Mouse (Mus musculus) embryonic stem cell, embryonic (primary cell): ENCODE results near the gene Mrpl30.

Source experiments
- CTCF ChIA-PET, 4 experiments: fragments of 300-600 bp in 2 of 4; fragments of 350-600 bp in 2 of 4; sonication (Branson Sonifier 250); formaldehyde crosslinking; loops; one replicate each; lab custom pipeline; 2022; ENCODE audit warnings: inconsistent platforms in 2 of 4; lab: Charles Lee
- POLR2A ChIA-PET, 4 experiments: fragments of 300-600 bp in 2 of 4; fragments of 350-600 bp in 2 of 4; sonication (Branson Sonifier 250); formaldehyde crosslinking; loops; one replicate each; lab custom pipeline; 2022; ENCODE audit warnings: antibody characterized with exemption in 4 of 4, inconsistent platforms in 1 of 4; lab: Charles Lee

Gene Mrpl30

DNA sequence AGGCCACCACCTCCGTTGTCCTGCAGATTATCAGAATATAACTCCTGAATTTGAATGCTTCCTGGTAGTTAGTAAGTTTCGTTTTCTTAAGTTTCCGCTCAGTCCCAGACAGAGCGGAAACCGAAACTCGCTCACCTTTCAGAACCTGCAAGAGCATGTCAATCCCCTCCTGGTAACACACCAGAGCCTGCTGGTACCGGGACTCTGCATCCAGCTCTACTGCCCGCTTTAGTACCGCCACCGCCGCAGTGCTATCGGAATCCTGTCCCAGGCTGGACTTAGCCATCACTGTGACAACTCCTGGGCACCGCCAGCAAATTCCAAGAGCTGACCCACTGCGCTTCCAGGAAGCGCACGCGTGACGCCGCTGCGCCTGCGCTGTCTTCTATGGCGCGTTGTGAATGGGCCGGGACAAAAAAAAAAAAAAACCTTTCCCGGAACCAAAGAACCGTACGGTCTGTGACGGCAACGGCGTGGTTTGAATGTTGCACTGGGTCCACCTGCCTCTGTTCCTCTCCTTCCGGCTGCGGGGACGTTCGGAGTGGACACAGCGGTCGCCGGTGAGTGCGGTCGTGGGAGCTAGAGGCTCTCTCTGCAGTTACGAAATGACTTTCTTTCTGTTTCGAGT is at the start of gene Mrpl30, which contains the start of gene Mitd1:
Gene Mrpl30 (plus strand): TSS at position 453 of the 628 bp plus-strand sequence.
Gene Mitd1 (minus strand): TSS at position 387 of the 628 bp plus-strand sequence.
- POLR2A ChIA-PET, result interaction anchor here (0.7 to 4.1 kb wide), 28 partner anchors 8 to 906 kb away, joined by 3 to 29 read pairs (median 5); partner anchors contain the start of genes Coa5 (in 2 of the 4), Lipt1 (in 2 of the 4), Txndc9 (in 2 of the 4) and Unc50 (in 2 of the 4)
- CTCF ChIA-PET, result interaction anchor here in 2 of 4 experiments (0.7 to 1.0 kb wide), 5 partner anchors 9 to 880 kb away, joined by 3 to 6 read pairs (median 4); no protein-coding TSS in a partner anchor

- POLR2A ChIA-PET, result interaction anchor here in 1 of 4 experiments (0.6 to 0.9 kb wide), 4 partner anchors 191 to 691 kb away, joined by 3 read pairs; no protein-coding TSS in a partner anchor
Observed at GRCm38 (mm10) chr1:37846878-37847277, 43.4 kb upstream of the Mrpl30 start.

GRCm38 (mm10) chr1:37850696-37851095 is 39.6 kb upstream of the Mrpl30 start:
- POLR2A ChIA-PET, result no interaction called here
- CTCF ChIA-PET, result no interaction called here

More at GRCm38 (mm10) chr1:37846878-37847277, 43.4 kb upstream of the Mrpl30 start:
- CTCF ChIA-PET, result no interaction called here

DNA sequence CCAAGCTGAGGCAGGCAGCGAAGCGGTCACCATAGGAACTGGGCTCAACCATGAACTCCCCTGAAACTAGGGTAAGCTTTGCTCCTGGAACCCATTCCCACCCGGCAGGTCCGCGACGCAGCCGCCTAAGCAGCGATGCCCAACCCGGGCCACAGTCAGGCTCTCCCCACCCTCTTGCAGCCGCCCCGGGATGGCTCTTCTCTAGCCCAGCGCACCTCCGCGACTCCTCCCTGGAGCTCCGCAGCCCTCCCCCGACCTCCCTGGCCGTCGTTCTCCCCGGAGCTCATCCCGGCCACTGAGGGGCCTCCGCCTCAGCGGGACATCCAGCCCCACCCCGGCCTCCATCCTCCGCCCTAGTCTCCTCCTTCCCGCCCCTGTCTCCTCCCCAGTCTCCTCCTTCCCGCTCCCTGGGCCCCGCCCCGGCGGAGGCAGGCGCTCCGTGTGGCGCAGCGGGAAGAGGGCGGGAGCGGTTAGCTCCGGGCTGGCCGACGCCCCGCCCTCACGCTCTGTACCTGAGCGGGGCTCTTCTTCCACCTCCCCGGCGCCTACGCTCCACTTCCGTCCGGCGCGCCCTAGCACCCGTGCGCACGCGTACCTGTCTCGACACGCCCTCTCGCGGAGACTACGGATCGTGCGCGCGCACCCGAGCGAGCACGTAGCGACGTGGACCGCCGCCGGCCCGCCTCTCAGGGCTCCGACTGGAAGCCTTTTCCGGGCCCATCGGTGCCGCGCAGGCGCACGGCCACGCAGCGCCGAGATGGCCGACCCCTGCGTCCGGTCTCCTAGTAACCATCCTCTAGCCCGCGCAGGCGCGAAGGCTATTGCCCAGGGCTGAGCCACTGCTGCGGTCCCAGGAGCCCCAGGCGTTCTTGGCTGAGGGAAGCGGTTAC is 25.5 kb upstream of the Mrpl30 start:
- POLR2A ChIA-PET, result interaction anchor here in 3 of 4 experiments (0.5 to 2.5 kb wide), 38 partner anchors 8 to 1810 kb away, joined by 3 to 19 read pairs (median 3); partner anchors contain the start of genes Mitd1 (in 3 of the 3), Mrpl30 (in 3 of the 3), Coa5 (in 2 of the 3) and Unc50 (in 2 of the 3)
- CTCF ChIA-PET, result interaction anchor here in 3 of 4 experiments (0.5 to 1.9 kb wide), 18 partner anchors 39 to 1621 kb away, joined by 3 to 8 read pairs (median 4); partner anchors contain the start of genes Coa5 (in 1 of the 3) and Unc50 (in 1 of the 3)

- ChIA-PET CTCF (interaction anchor here in 3 of 4 experiments (0.5 to 1.9 kb wide), 11 partner anchors 38 to 1619 kb away, joined by 3 to 8 read pairs (median 4); no protein-coding TSS in a partner anchor), POLR2A (interaction anchor here in 3 of 4 experiments (0.6 to 2.5 kb wide), 24 partner anchors 10 to 653 kb away, joined by 3 to 19 read pairs (median 4); partner anchors contain the start of genes Coa5 (in 2 of the 3), Mitd1 (in 2 of the 3), Mrpl30 (in 2 of the 3) and Unc50 (in 2 of the 3))
Observed at GRCm38 (mm10) chr1:37865401-37866215, 24.7 kb upstream of the Mrpl30 start.

GRCm38 (mm10) chr1:37866286-37866685 is 24.0 kb upstream of the Mrpl30 start, which contains the start of gene Tsga10:
Tsga10 (minus strand) TSS chr1:37866429.
- CTCF ChIA-PET, result interaction anchor here in 1 of 4 experiments (1.0 to 1.3 kb wide), 2 partner anchors 175 to 219 kb away, joined by 3 to 4 read pairs; no protein-coding TSS in a partner anchor
- POLR2A ChIA-PET, result interaction anchor here in 2 of 4 experiments (0.6 to 2.5 kb wide), 3 partner anchors 25 to 402 kb away, joined by 3 to 10 read pairs (median 3); partner anchors contain the start of genes Mitd1 (in 1 of the 2) and Mrpl30 (in 1 of the 2)

DNA sequence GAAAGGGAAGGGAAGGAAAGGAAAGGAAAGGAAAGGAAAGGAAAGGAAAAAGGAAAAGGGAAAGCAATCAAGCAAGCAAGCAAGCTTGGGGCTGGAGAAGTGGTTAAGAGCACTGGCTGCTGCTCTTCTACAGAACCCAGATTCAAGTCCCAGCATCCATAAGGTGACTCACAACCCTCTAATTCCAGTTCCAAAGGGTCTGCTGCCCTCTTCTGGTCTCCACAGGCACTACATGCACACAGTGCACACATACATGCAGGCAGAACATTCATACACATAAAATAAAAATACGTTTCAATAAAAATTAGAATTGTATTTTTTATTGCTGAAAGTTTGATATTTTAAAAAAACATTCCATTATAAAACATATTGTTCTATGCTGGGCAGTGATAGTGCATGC is 23.2 kb upstream of the Mrpl30 start:
- POLR2A ChIA-PET, result interaction anchor here in 2 of 4 experiments (0.6 to 1.2 kb wide), 4 partner anchors 25 to 402 kb away, joined by 3 read pairs; no protein-coding TSS in a partner anchor
- CTCF ChIA-PET, result interaction anchor here in 1 of 4 experiments (1.0 to 1.3 kb wide), 2 partner anchors 176 to 220 kb away, joined by 3 to 4 read pairs; no protein-coding TSS in a partner anchor

- CTCF ChIA-PET, result interaction anchor here in 1 of 4 experiments (0.5 kb wide), 1 partner anchor 113 kb away, joined by 3 read pairs; no protein-coding TSS in a partner anchor
- POLR2A ChIA-PET, result interaction anchor here in 1 of 4 experiments (0.6 to 1.0 kb wide), 2 partner anchors 34 to 146 kb away, joined by 3 to 4 read pairs; no protein-coding TSS in a partner anchor
Observed at GRCm38 (mm10) chr1:37867684-37868322, 22.5 kb upstream of the Mrpl30 start.

DNA sequence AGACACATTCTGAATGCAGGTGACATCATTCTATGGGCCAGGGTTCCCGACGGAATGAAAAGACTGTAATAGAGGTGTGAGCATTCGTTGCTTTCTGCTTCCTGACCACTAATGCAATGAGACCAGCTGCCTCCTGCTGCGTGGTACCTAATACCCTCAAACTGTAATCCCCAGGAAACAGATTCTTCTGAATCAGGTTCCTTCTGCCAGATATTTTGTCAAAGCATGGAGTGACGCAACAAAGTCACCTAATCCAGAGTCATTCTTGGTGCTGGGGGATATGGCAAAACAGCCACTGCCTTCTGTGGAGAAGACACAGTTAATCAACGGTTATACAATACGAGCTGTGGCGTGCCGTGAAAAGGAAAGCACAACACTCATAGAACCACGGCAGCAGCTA is 21.6 kb upstream of the Mrpl30 start:
- CTCF ChIA-PET, result interaction anchor here in 1 of 4 experiments (0.5 kb wide), 1 partner anchor 112 kb away, joined by 3 read pairs; no protein-coding TSS in a partner anchor
- POLR2A ChIA-PET, result interaction anchor here in 1 of 4 experiments (0.6 to 1.0 kb wide), 2 partner anchors 33 to 145 kb away, joined by 3 to 4 read pairs; no protein-coding TSS in a partner anchor

- POLR2A ChIA-PET, result interaction anchor here in 2 of 4 experiments (1.4 to 3.9 kb wide), 2 partner anchors 15 to 21 kb away, joined by 4 to 18 read pairs; partner anchors contain the start of genes Mitd1 (in 1 of the 2) and Mrpl30 (in 1 of the 2)
- CTCF ChIA-PET, result no interaction called here
Observed at GRCm38 (mm10) chr1:37869362-37869761, 20.9 kb upstream of the Mrpl30 start.

- POLR2A ChIA-PET, result interaction anchor here in 3 of 4 experiments (0.6 to 3.9 kb wide), 26 partner anchors 8 to 1212 kb away, joined by 3 to 18 read pairs (median 4); partner anchors contain the start of genes Mitd1 (in 2 of the 3), Mrpl30 (in 2 of the 3), 2010300C02Rik (in 1 of the 3) and Coa5 (in 1 of the 3)
- CTCF ChIA-PET, result interaction anchor here (0.6 to 1.3 kb wide), 8 partner anchors 114 to 769 kb away, joined by 3 to 8 read pairs (median 4); partner anchors contain the start of gene 2010300C02Rik (in 1 of the 4)
Observed at GRCm38 (mm10) chr1:37871704-37872103, 18.6 kb upstream of the Mrpl30 start, which contains the start of gene Lipt1. Lipt1 (plus strand) TSS chr1:37871738.

GRCm38 (mm10) chr1:37872131-37873067 is 17.9 kb upstream of the Mrpl30 start:
- POLR2A ChIA-PET, result interaction anchor here in 3 of 4 experiments (0.6 to 3.9 kb wide), 27 partner anchors 8 to 1212 kb away, joined by 3 to 18 read pairs (median 4); partner anchors contain the start of genes Mitd1 (in 2 of the 3), Mrpl30 (in 2 of the 3), 2010300C02Rik (in 1 of the 3) and Coa5 (in 1 of the 3)
- CTCF ChIA-PET, result interaction anchor here in 3 of 4 experiments (0.6 to 1.3 kb wide), 9 partner anchors 31 to 770 kb away, joined by 3 to 8 read pairs (median 4); no protein-coding TSS in a partner anchor

DNA sequence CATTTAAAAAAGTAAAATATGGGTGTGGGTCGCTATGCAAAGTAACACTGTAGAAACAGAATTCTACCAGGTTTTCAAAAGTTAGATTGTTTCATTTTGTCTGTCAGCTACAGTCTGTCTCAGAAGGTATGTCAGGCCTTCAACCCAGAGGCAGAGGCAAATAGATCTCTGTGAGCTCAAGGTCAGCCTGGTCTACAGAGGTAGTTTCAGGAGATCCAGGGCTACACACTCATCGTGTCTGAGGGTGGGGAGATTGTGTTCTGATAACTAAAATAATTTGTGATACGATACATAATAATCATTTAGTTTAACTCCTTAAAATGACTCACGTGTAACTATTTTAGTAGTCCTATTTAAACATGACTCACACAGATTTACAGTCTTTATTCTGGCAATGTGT is 17.1 kb upstream of the Mrpl30 start:
- POLR2A ChIA-PET, result interaction anchor here in 3 of 4 experiments (1.0 to 3.9 kb wide), 12 partner anchors 8 to 127 kb away, joined by 3 to 18 read pairs (median 6); partner anchors contain the start of genes Mitd1 (in 1 of the 3) and Mrpl30 (in 1 of the 3)

More for the DNA sequence above, 17.1 kb upstream of the Mrpl30 start:
- CTCF ChIA-PET, result interaction anchor here in 2 of 4 experiments (0.7 to 1.1 kb wide), 2 partner anchors 30 to 577 kb away, joined by 3 to 7 read pairs; no protein-coding TSS in a partner anchor
